Mouse (Mus musculus): ENCODE results near the gene Gm10118.
A peak's percentile ranks its signal among the peaks of the same experiment; 100 is the strongest.

Gene Gm10118

DNA sequence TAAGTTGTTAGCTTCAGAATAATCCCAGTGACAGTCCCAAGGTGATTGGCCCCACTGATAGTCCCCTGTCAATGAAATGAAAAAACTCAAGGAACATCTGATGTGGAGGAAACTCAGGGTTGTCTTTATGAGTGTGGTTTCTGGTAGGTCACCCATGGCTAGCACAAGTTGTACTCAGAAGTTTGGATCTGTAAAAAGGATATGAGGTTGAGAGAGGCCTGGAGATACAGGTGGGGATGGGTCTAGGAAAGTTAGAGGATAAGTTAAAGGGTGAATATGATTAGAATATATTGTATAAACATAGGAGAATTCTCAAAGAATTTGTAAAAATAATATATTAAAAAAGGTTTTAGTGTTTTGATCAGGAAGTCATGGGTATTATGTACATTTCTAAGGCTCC lies at the start of gene Gm10118:
TSS of gene Gm10118 (minus strand) at position 101 of the 400 bp plus-strand sequence.
- DNase-seq (ENCODE audit: low read depth, low spot score), result no peak

DNA sequence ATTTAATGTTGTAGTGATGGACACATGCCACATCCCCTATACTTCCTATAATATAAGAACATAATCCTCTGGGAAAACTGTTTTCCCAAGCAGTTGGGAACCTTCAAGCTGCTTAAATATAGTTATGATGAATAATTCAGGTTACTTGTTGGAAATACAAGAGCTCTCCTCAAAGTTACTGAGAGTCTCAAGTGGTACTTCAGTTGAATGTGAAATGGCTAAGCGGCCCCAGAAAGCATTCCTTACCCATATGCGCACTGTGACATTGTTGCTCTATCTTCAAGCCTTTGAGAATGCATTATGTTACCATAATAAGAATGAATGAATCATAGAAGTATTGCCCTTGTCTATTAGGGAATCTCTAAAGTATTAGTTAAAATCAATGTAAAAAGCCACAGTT lies 45.1 kb upstream of the Gm10118 start:
- no peak for DNase-seq (ENCODE audit: low read depth, low spot score)

DNA sequence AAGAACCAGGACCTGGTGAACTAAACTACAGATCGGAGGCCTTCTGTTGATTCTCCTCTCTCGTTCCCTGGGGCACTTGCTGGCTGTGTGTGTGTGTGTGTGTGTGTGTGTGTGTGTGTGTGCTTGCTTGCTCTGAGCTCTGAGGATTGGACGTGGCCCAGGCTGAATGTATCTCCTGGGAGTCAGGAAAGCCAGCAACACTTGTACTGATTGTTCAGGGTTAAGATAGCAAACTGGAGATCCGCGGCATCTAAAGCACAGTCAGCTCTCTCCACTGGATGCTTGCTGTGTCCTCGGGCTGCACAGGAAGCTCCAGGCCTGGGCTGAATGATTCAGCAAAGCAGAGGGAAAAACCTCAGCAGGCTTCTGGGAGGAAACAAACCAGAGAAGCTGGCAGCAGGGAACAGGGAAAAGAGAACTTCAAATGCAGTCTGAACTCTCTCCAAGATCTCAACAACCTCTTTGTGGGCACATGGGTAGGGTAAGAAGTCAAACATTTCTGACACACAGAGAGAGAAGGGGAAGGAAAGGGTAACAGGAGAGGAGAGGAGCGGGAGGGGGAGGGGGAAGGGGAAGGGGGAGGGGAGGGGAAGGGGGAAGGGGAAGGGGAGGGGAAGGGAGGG lies 27.2 kb upstream of the Gm10118 start:
- peak; percentile 20 for DNase-seq (ENCODE audit: low read depth, low spot score)

DNA sequence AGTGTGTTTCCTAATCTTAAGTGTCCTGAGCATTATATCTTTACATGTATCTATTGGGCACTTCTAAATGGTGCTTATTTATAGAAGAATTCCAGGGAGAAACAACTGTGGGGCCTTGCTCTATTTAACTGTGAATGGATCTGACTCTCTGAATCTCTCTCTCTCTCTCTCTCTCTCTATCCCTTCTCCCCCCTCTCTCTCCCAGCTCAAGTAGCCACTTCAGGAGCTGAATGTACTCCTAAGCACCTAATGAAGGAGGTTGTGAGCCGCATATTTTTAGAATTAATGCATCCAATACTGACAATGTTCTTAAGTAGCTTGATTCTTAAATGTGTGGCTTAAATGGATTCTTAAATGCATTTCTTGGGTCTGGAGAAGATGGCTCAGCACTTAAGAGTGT lies 24.2 kb upstream of the Gm10118 start:
- no peak for DNase-seq (ENCODE audit: low read depth, low spot score)

DNA sequence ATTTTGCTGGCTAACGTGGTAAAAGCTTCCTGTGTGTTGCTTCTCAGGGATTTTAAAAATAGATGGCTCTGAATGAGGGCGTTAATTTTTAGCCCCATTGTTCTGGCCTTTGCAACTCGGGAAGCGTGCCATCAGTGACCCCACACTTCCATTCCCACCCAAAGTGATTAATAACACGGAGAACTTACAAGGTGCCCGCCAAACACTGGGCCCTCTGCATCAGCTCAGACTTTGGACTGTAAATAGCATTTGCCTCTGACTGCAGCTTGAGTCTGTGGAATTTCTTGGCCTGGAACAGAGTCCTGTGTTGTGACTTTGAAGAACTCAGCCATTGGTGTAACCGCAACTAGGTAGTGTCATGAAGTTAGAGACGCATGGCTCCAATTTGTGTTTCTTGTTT lies 23.6 kb upstream of the Gm10118 start:
- DNase-seq (ENCODE audit: low read depth, low spot score), result no peak

DNA sequence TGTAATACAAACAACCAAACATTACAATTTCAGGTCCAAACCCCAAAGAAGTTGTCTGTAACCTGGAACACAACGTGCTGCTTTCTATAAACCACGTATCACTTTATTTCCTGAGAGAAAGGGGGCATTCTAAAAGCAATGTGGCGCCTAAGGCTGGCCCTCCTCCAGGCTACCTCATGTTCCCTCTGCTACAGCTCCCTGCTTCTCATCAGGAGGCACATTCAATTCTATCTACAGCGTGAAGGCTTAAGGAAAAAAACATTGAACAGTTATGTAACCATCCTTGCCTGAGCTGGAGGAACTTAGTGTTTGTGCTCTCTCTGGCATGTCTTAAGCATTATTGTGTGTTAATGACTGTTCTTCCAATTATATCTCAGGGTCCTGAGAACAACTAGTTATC lies 20.0 kb upstream of the Gm10118 start:
- DNase-seq (ENCODE audit: low read depth, low spot score), result no peak

DNA sequence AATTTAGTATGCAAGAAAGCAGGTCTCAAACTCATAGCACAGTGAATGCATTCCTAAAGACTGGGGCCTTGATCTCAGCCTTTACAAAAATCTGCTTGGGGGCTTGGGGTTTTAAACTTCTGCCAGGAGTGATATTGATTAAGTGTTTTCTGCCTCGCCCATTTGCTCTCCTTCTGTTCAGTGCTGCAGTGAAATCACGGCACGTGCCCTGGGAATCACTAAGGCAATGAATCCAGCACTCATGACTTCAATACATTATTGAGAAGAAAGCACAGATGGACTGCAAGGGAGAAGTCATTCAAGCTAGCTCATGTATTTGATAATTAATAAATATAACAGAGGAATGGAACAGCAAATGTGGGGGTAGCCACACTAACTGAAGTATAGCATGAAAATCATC lies 18.3 kb upstream of the Gm10118 start:
- peak; percentile 44 for DNase-seq (ENCODE audit: low read depth, low spot score)

DNA sequence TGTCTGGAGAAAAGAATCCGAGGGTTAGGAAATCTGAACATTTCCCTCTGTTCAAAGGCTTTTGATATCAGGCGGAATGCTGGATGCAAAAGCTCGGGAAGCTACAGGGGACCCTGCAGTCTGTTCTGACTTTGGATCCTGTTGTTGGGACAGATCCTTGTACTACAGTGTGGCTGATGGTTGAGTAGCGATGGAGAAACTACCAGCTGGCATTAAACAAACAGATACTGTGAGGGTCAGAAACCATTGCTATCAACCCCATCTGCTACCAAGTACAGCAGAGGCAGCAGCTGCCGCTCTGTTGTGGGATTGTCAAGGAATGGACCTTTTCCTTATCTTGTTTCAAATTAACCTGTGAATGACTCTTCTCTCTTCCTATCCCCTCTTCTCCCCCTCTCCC lies 6.7 kb upstream of the Gm10118 start:
- DNase-seq (ENCODE audit: low read depth, low spot score), result no peak

DNA sequence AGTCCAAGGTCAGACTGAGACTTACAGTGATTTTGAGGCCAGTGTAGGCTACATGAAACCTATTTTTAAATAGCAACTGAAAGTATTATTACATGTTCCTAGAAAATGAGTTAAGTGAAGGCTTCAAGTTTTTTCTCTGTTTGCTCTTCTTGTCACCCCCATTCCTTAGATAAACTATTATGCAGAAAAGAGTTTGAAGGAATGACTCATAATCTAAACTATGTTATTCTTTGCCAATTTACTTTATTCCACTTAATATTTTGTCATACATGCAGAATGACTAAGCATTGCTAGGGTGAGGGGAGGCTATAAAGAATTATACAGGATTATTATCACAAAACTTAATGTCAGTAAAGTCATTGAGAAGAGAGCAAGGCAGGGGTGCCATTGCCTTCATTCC lies 18.4 kb downstream of the Gm10118 start:
- DNase-seq (ENCODE audit: low read depth, low spot score), result no peak

DNA sequence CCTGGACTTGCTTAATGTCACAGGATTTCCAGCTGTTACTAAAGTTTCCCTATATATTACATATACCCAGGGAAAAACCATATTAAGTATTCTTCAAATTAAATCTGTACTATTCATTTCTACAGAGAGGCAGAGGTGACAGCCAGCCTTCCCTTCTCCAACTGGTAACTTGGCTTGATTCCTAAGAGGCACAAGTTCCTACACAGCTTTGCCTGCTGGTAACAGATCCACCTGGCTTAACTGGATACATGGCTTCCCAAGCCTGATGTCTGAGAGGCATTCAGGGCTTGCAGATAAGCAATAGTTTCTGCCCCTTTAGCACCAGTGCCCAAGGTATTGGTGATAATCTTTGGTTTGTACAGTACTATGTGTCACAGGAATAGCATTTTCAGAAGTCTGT lies 27.3 kb downstream of the Gm10118 start:
- no peak for DNase-seq (ENCODE audit: low read depth, low spot score)

DNA sequence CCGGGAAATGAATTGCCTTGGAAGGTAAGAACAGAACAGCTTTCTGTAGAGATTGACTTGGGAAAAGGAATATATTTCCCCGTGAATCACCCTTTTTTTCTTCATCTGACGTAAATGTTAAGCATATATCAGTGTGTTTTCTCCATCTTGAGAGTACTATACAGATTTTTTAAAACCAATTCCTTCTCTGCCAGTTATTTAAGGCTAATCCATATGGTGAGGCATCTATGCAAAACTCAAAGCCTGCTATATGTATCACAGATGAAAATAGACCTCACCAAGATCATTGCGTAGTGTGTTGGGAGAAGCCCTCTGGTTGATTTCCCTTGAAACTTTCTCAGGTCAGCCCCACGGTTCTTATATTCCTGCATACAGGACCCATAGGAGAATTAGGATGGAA lies 32.6 kb downstream of the Gm10118 start:
- DNase-seq (ENCODE audit: low read depth, low spot score), result no peak

DNA sequence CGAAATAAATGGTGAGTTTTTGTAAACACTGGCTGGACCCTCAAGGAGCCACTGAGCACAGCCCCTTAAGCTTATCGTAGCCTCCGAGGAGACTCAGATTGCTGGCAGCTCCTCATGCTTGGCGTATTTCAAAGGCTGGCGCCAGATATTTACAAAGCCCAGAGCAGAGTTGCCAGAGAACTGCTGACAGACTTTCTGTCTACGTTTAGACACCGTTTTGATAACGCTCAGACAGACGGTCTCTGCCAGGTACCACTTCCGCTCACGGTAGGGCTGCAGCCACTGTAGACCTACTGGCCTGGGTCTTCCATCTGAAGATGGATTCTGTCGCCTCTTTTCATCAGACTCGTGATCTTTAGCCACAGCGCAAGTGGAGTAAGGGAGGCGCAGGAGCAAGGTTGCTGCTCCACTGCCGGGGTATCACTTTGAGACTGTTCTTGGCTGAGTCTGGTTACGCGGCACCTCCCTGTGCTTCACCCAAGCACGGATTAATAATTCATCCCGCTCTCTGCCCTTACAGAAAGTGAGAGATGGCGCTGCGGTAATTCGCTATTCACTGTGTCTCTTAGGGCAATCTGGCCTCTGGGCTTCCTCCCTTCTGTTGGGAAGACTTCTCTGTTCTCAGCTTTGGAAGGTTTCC lies 40.7 kb downstream of the Gm10118 start:
- no peak for DNase-seq (ENCODE audit: low read depth, low spot score)

DNA sequence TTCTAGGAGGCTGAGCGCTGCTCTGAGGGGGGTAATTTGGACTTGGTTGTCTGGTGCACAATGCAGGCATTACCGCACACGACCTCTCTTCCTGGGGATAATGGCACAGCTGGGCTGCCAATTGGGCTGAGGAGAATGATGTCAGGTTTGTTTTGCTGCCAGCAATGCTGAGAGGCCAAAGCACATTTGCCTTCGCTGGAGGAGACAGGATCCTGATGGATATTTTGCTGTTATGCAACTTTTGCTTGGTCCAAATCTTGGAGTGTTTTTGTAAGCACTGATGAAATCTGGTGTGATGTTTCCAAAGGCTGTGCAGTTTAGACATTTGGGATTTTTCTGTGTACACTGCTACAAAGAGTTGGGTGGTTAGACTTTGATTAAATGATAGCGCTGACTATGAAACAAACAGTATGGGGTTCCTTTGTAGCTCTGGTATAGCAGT lies 46.8 kb downstream of the Gm10118 start:
- DNase-seq (ENCODE audit: low read depth, low spot score), result no peak

Data from mesoderm, embryonic 11.5 days (tissue).